Mouse (Mus musculus): ENCODE measurements around the gene Crip1. TPM values are rescaled to one million over a fixed set of nuclear protein-coding genes. Genes with fewer than 3 reads are reported as not detected.

Crip1 gene
- polyA plus RNA-seq, 1 experiment from 2014 or later: 80.0 TPM

DNA sequence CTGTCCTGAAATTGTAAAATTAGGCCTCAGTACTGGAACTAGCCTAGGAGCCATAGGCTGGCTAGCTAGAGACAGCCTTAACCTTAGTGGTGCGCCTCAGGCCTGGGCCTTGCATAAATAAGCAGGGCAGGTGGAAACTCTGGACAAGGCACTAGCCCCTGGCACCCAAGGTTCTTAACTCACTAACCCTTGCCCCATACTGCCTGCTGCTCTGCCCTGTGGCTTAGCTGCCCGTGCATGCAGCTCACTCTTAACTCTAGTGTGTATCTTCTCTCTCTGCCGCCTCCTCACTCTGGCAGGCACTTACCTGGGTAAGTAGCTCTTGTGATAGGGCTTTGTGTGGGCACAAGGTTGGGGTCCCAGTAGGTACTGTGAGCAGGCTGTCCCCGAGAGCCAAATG, 11.6 kb upstream of the Crip1 start:
- 94% methylated on average over 4 of the region's 4 CpGs for WGBS
- H3K36me3 ChIP-seq: peaks cover 95% of the 10 kb centered on the region
- DNase-seq (ENCODE audit: low spot score): no peak

DNA sequence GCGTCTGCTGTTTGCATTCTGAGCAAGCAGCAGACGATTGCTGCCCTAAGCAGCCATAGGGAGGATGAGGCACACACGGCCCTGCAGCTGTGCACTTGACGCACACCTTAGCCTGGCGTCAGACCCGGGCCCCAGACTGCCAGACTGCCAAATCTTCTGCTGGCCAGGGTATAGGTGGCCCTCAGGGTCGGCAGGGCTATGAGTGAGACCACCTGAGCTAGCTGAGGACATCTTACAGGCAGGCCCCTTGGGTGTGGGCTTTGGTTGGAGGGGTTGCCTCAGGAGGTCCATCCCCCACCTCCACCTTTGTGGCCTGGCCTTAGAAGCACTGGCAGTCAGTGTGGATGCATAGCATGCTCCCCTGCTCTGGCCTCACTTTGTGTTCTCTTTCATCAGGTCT, 10.7 kb upstream of the Crip1 start:
- WGBS: 91% methylated on average over 7 of the region's 7 CpGs
- H3K36me3 ChIP-seq: peaks cover 86% of the 10 kb centered on the region
- peaks cover 32% of the 10 kb centered on the region for H3K4me1 ChIP-seq

More for the DNA sequence above, 11.6 kb upstream of the Crip1 start:
- Histone ChIP-seq H3K27ac (replicated peaks) (no peak overlapping the region), H3K27me3 (ENCODE audit: low read depth, poor library complexity, severe bottlenecking) (no peaks in the 10 kb centered on the region), H3K4me3 (no peak overlapping the region), H3K9me3 (replicated peaks) (no peaks in the 10 kb centered on the region), H3K4me1 (peaks cover 23% of the 10 kb centered on the region)

GRCm38 (mm10) chr12:113136492-113137020, 9.6 kb upstream of the Crip1 start:
- no peak overlapping the region for H3K27ac ChIP-seq (replicated peaks)
- no peaks in the 10 kb centered on the region for H3K9me3 ChIP-seq (replicated peaks)
- 80% methylated on average over 17 of the region's 17 CpGs for WGBS
- H3K27me3 ChIP-seq (ENCODE audit: low read depth, poor library complexity, severe bottlenecking): peaks cover 8% of the 10 kb centered on the region
- no peak overlapping the region for H3K4me3 ChIP-seq
- peaks cover 74% of the 10 kb centered on the region for H3K36me3 ChIP-seq
- no peak for DNase-seq (ENCODE audit: low spot score)
- H3K4me1 ChIP-seq: peaks cover 44% of the 10 kb centered on the region

More for the DNA sequence above, 10.7 kb upstream of the Crip1 start:
- H3K27me3 ChIP-seq (ENCODE audit: low read depth, poor library complexity, severe bottlenecking): no peaks in the 10 kb centered on the region
- no peaks in the 10 kb centered on the region for H3K9me3 ChIP-seq (replicated peaks)
- H3K4me3 ChIP-seq: no peak overlapping the region
- no peak for DNase-seq (ENCODE audit: low spot score)
- no peak overlapping the region for H3K27ac ChIP-seq (replicated peaks)

DNA sequence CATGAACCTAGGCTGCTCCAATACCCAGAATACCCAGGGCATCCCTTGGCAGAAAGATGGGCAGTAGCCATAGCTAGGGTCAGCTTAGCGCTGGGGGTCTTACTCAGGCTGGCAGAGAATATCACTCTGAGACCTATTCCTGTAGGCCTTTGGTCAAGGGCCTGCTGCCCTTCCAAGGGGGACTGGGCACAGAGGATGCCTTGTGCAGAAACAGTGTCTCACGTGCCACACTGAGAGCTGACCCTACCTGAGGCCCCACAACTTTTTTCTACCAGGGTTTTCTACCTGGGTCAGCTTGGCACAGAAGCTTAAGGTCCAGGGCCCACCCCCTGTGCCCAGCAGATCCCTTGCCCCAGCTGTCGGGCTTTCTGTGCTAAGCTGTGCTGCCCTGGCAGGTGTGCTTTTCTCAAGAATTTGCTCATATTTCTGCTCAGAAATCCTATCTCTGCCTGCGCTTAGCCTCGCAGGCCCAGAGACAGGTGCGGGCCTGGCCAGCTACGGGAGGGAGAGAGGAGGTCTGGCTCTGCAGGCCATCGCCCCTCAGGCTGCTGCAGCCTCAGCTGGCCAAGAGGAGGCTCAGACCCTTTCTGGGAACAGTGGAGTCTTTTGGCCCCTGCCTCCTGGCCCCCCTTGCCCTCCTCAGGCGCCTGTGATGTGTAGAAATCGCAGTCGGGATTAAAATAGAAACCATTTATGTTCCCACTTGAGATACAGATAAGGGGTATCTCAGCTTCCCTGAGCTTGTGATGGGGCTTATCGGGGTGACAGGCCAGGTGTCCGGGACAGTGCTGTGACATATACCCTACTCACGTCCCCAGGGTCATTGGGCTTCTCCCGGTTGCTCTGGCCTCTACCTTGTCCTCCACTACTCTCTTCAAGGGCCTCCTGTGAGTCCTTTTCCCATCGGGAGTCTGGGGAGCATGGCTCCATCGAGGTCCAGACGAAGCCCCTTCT, 8.6 kb upstream of the Crip1 start:
- no peak overlapping the region for H3K4me3 ChIP-seq
- H3K27me3 ChIP-seq (ENCODE audit: low read depth, poor library complexity, severe bottlenecking): peaks cover 16% of the 10 kb centered on the region
- no peaks in the 10 kb centered on the region for H3K9me3 ChIP-seq (replicated peaks)
- WGBS: 93% methylated on average over 18 of the region's 18 CpGs
- DNase-seq (ENCODE audit: low spot score): no peak
- peaks cover 64% of the 10 kb centered on the region for H3K36me3 ChIP-seq
- H3K4me1 ChIP-seq: peaks cover 54% of the 10 kb centered on the region
- no peak overlapping the region for H3K27ac ChIP-seq (replicated peaks)

DNA sequence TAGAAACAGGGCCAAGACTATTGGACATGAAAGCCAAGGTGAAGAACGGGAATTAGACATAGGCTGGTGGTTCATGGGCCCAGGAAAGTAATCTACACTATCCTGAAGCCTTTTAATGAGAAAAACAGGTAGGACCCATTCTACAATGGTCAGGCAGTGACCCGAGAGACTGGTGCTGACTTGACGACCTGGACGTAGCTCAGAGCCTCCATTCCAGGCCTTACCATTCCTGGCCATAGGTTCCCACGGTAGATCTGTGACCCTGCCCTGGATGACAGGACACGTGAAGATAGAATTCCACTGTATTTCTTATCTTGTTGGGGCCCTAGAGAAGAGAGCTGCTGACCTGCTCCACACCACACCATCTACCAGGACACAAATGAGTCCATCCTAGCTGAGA, 7.8 kb upstream of the Crip1 start:
- peaks cover 61% of the 10 kb centered on the region for H3K4me1 ChIP-seq
- H3K36me3 ChIP-seq: peaks cover 62% of the 10 kb centered on the region

GRCm38 (mm10) chr12:113138901-113139864, 6.9 kb upstream of the Crip1 start:
- Histone ChIP-seq H3K4me1 (peaks cover 68% of the 10 kb centered on the region), H3K36me3 (peaks cover 62% of the 10 kb centered on the region)

More for the DNA sequence above, 7.8 kb upstream of the Crip1 start:
- no peak for DNase-seq (ENCODE audit: low spot score)
- Histone ChIP-seq H3K9me3 (replicated peaks) (no peaks in the 10 kb centered on the region), H3K4me3 (no peak overlapping the region), H3K27ac (replicated peaks) (peak overlapping the region; percentile 95; the same call in 1 of the 2 replicates), H3K27me3 (ENCODE audit: low read depth, poor library complexity, severe bottlenecking) (peaks cover 24% of the 10 kb centered on the region)
- WGBS: 80% methylated on average over 6 of the region's 6 CpGs

GRCm38 (mm10) chr12:113139908-113140615, 6.1 kb upstream of the Crip1 start, which contains the start of gene Crip2:
TSS of gene Crip2 (plus strand) at chr12:113140236.
- peaks cover 62% of the 10 kb centered on the region for H3K36me3 ChIP-seq
- H3K4me1 ChIP-seq: peaks cover 72% of the 10 kb centered on the region

More at GRCm38 (mm10) chr12:113138901-113139864, 6.9 kb upstream of the Crip1 start:
- Histone ChIP-seq H3K9me3 (replicated peaks) (no peaks in the 10 kb centered on the region), H3K27me3 (ENCODE audit: low read depth, poor library complexity, severe bottlenecking) (peaks cover 24% of the 10 kb centered on the region), H3K27ac (replicated peaks) (peak overlapping the region; percentile 95), H3K4me3 (peak overlapping the region; percentile 75)
- 42% methylated on average over 11 of the region's 11 CpGs for WGBS
- DNase-seq (ENCODE audit: low spot score): peak; percentile 32

DNA sequence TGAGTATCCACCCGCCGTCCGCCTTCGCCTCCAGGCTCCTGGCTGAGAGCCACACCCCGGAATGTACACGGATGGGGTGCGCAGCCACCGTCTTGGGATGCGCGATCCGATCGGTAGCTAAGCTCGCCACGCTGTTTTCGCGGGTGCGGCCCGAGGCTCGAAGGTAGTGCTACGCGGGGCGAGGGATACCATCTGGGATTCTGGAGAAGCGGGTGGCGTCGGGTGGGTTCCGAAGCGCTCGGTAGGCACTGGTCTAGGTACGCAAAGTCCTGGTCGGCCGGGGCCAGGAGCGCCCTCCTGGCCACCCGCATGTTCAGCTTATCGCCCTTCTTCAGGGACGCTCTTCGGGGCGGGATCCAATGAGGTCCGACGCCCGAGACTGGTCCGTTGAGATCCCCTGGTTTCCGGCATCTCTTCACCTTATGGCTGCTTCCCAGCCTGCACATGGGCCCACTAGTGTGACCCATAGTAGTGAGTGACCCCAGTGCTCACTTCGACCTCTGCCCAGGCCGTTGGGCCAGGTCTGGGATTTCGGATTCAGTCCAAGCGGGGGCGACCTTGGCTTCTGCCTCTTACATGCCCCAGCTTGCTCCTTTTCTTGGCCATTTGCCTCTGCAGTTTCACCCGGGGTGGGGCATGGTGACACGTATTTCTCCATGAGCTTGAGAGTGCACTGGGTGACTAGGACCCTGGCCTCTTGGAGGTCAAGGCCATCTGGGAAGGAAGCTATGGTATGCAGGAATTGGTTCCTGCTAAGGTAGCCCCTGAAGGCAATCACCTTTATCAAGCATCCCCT, 5.3 kb upstream of the Crip1 start:
- DNase-seq (ENCODE audit: low spot score): no peak
- Histone ChIP-seq H3K27me3 (ENCODE audit: low read depth, poor library complexity, severe bottlenecking) (peaks cover 26% of the 10 kb centered on the region), H3K9me3 (replicated peaks) (no peaks in the 10 kb centered on the region), H3K36me3 (peaks cover 62% of the 10 kb centered on the region), H3K4me3 (peak overlapping the region; percentile 75), H3K27ac (replicated peaks) (peak overlapping the region; percentile 95), H3K4me1 (peaks cover 75% of the 10 kb centered on the region)
- WGBS: 2% methylated on average over 49 of the region's 49 CpGs

More at GRCm38 (mm10) chr12:113139908-113140615, 6.1 kb upstream of the Crip1 start, which contains the start of gene Crip2:
- Histone ChIP-seq H3K27me3 (ENCODE audit: low read depth, poor library complexity, severe bottlenecking) (peaks cover 24% of the 10 kb centered on the region), H3K4me3 (peak within 1 kb of the TSS; percentile 75), H3K27ac (replicated peaks) (peak within 1 kb of the TSS; percentile 95), H3K9me3 (replicated peaks) (no peaks in the 10 kb centered on the region)
- peak; percentile 96 for DNase-seq (ENCODE audit: low spot score)
- WGBS: under 1% methylated on average over 68 of the region's 68 CpGs

- Histone ChIP-seq H3K27ac (replicated peaks) (peak overlapping the region; percentile 95), H3K36me3 (peaks cover 56% of the 10 kb centered on the region), H3K4me3 (peak overlapping the region; percentile 75), H3K9me3 (replicated peaks) (no peaks in the 10 kb centered on the region), H3K27me3 (ENCODE audit: low read depth, poor library complexity, severe bottlenecking) (peaks cover 33% of the 10 kb centered on the region), H3K4me1 (peaks cover 82% of the 10 kb centered on the region)
- no peak for DNase-seq (ENCODE audit: low spot score)
- 51% methylated on average over 8 of the region's 8 CpGs for WGBS
Measured at GRCm38 (mm10) chr12:113141531-113141973, 4.6 kb upstream of the Crip1 start.

DNA sequence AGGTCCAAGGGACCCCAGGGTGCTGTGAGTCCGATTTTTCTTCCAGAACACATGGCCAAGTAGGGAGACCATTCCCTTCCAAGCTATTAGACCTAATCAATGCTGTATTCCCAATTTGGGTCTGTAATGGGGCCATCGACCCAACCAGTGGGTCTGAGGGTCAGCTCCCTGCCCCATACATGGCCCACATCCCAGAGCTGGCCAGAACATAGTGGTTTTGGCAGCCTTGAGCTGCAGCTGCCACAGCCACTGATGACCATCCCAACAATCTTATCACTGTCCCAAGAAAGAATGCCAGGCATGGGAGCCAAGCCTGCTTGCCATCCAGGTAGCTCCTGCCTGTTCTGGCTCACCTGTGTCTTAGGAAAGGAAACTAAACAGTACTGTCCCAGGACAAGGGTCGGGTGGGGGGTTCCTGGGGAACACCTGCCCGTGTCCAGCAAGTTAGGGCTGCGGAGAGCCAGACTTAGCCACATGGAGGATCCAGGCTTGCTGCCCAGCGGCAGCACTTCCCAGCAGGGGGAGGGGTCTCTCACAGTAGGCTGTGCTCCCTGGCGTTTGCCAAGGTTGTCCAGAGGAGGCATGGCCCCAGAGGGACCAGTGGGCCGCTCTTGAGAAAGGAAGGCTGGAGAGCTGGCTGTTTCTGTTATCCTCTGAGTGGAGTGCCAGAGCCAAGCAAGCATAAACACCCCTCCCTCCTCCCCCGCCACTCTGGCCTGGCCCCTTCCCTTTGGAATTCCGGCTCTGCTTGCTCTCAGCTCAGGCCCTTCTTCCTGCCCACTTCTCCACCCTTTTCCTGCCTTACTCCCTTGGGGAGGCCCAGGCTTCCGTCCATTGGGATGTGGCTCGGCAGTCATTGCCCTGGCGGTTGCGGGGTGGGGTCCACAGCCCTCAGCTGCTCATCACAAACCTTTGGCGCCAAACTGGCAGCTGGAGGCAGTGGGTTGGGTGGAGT, 3.8 kb upstream of the Crip1 start:
- Histone ChIP-seq H3K4me3 (peak overlapping the region; percentile 75), H3K9me3 (replicated peaks) (no peaks in the 10 kb centered on the region), H3K27me3 (ENCODE audit: low read depth, poor library complexity, severe bottlenecking) (peaks cover 40% of the 10 kb centered on the region), H3K36me3 (peaks cover 48% of the 10 kb centered on the region), H3K27ac (replicated peaks) (peak overlapping the region; percentile 95), H3K4me1 (peaks cover 88% of the 10 kb centered on the region)
- peak; percentile 55 for DNase-seq (ENCODE audit: low spot score)
- 24% methylated on average over 15 of the region's 15 CpGs for WGBS
